Mouse (Mus musculus) spleen, adult 2 months (tissue): ENCODE measurements around the gene Mybpc2.

ENCODE experiments used
- CTCF ChIP-seq: fragments of 200-500 bp; IDR thresholded peaks from 2 replicates; pipeline ENCODE4 v1.5.1; 2011; ENCODE audit warnings: mild to moderate bottlenecking, inconsistent platforms; ENCODE audit not compliant: insufficient read depth, insufficient read length, insufficient replicate concordance; ENCODE audit errors: extremely low read depth
- POLR2A ChIP-seq: fragments of 200-500 bp; IDR thresholded peaks from 2 replicates; pipeline ENCODE4 v1.6.1; 2011; ENCODE audit warnings: low read depth, low read length, inconsistent platforms

DNA sequence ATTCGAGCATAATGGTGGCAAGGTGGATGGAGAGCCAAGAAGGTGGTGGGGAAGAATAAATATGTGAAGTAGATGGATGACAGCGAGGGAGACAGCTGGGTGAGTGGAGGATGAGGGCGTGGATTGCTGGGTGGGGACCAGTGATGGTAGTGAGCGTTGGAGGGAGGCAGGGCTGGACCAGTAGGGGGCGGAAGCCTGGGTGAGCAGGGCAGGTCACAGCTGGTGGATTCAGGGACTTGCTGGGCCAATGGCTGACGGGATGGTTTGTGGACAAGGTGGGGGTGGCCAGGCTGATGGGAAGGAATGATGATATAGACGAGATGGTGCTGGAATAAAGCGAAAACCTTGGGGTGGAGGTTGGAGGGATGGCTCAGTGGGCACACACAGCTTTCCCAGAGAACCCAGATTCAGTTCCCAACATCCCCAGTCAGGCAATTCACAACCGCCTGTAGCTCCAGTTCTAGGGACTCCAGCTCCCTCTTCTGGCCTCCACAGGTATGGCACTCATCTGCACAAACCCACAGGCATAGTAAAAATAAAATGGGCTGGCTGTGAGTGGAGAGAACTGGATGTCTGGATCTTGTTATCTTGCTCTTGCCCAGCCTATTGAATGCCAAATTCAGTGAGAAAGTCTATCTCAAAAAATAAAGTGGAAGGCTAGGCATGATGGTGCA, 5.1 kb downstream of the Mybpc2 start:
- TF ChIP-seq POLR2A (no peak), CTCF (no peak; the same call in 1 of the 2 replicates)
